Mouse (Mus musculus): ENCODE results near the gene Mfsd9. TPM values are rescaled to one million over a fixed set of nuclear protein-coding genes. Genes with fewer than 3 reads are reported as not detected.
A peak's percentile ranks its signal among the peaks of the same experiment; 100 is the strongest.

Mfsd9 gene
- polyA plus RNA-seq (2014; fragmentation: Nextera tagmentation; extraction: Ambion mirVana), result 5.4 and 6.5 TPM in 2 replicates

- 5% methylated on average over 38 of the region's 38 CpGs for WGBS
- DNase-seq (ENCODE audit: low spot score), result peak; percentile 90
Measured at GRCm38 (mm10) chr1:40790324-40791141, at the start of gene Mfsd9. Gene Mfsd9 (minus strand): TSS chr1:40790687.

GRCm38 (mm10) chr1:40835468-40835867 is 45.0 kb upstream of the Mfsd9 start:
- Histone ChIP-seq H3K4me2 (ENCODE audit: low read length) (no peak overlapping the region), H3K27me3 (replicated peaks; ENCODE audit: control insufficient read depth, insufficient read depth, low read length) (no peaks in the 10 kb centered on the region), H3K9ac (ENCODE audit: low read length) (no peak overlapping the region), H3K4me1 (ENCODE audit: control insufficient read depth, insufficient read depth, low read length) (no peaks in the 10 kb centered on the region), H3K9me3 (replicated peaks; ENCODE audit: control insufficient read depth, low read length) (no peaks in the 10 kb centered on the region), H3K36me3 (ENCODE audit: control insufficient read depth, insufficient read depth, low read length) (no peaks in the 10 kb centered on the region), H3K4me3 (ENCODE audit: low read depth, low read length) (no peak overlapping the region), H3K27ac (ENCODE audit: low read depth, low read length) (no peak overlapping the region)
- DNase-seq (ENCODE audit: low spot score), result no peak
- ATAC-seq, result no peak
- WGBS, result 76% methylated on average over 4 of the region's 4 CpGs

More at GRCm38 (mm10) chr1:40790324-40791141, at the start of gene Mfsd9:
- Histone ChIP-seq H3K27me3 (replicated peaks; ENCODE audit: control insufficient read depth, insufficient read depth, low read length) (no peaks in the 10 kb centered on the region), H3K4me1 (ENCODE audit: control insufficient read depth, insufficient read depth, low read length) (peaks cover 10% of the 10 kb centered on the region; the same call in 1 of the 2 replicates), H3K27ac (ENCODE audit: low read depth, low read length) (peak within 1 kb of the TSS; percentile 35; the same call in 1 of the 2 replicates), H3K4me3 (ENCODE audit: low read depth, low read length) (peak within 1 kb of the TSS; percentile 56), H3K36me3 (ENCODE audit: control insufficient read depth, insufficient read depth, low read length) (no peaks in the 10 kb centered on the region), H3K9me3 (replicated peaks; ENCODE audit: control insufficient read depth, low read length) (no peaks in the 10 kb centered on the region), H3K9ac (ENCODE audit: low read length) (peak within 1 kb of the TSS; percentile 56), H3K4me2 (ENCODE audit: low read length) (peak within 1 kb of the TSS; percentile 66)
- peak; percentile 94 for ATAC-seq

GRCm38 (mm10) chr1:40830712-40831507 is 40.4 kb upstream of the Mfsd9 start:
- Histone ChIP-seq H3K36me3 (ENCODE audit: control insufficient read depth, insufficient read depth, low read length) (no peaks in the 10 kb centered on the region), H3K4me1 (ENCODE audit: control insufficient read depth, insufficient read depth, low read length) (no peaks in the 10 kb centered on the region), H3K9me3 (replicated peaks; ENCODE audit: control insufficient read depth, low read length) (no peaks in the 10 kb centered on the region), H3K27ac (ENCODE audit: low read depth, low read length) (no peak overlapping the region), H3K27me3 (replicated peaks; ENCODE audit: control insufficient read depth, insufficient read depth, low read length) (no peaks in the 10 kb centered on the region), H3K9ac (ENCODE audit: low read length) (no peak overlapping the region), H3K4me3 (ENCODE audit: low read depth, low read length) (no peak overlapping the region), H3K4me2 (ENCODE audit: low read length) (no peak overlapping the region)
- ATAC-seq, result no peak
- 92% methylated on average over 4 of the region's 4 CpGs for WGBS
- DNase-seq (ENCODE audit: low spot score), result no peak

- Histone ChIP-seq H3K4me1 (ENCODE audit: control insufficient read depth, insufficient read depth, low read length) (no peaks in the 10 kb centered on the region), H3K36me3 (ENCODE audit: control insufficient read depth, insufficient read depth, low read length) (no peaks in the 10 kb centered on the region), H3K27me3 (replicated peaks; ENCODE audit: control insufficient read depth, insufficient read depth, low read length) (no peaks in the 10 kb centered on the region), H3K27ac (ENCODE audit: low read depth, low read length) (no peak overlapping the region), H3K9me3 (replicated peaks; ENCODE audit: control insufficient read depth, low read length) (no peaks in the 10 kb centered on the region), H3K9ac (ENCODE audit: low read length) (no peak overlapping the region), H3K4me3 (ENCODE audit: low read depth, low read length) (no peak overlapping the region), H3K4me2 (ENCODE audit: low read length) (no peak overlapping the region)
- no peak for DNase-seq (ENCODE audit: low spot score)
- 76% methylated on average over 10 of the region's 10 CpGs for WGBS
- ATAC-seq, result no peak
Measured at GRCm38 (mm10) chr1:40829213-40829914, 38.9 kb upstream of the Mfsd9 start.

GRCm38 (mm10) chr1:40825826-40826225 is 35.3 kb upstream of the Mfsd9 start:
- no peak overlapping the region for H3K9ac ChIP-seq (ENCODE audit: low read length)
- WGBS, result 77% methylated on average over 7 of the region's 7 CpGs
- no peaks in the 10 kb centered on the region for H3K4me1 ChIP-seq (ENCODE audit: control insufficient read depth, insufficient read depth, low read length)
- ATAC-seq (no peak), DNase-seq (ENCODE audit: low spot score) (no peak)
- H3K36me3 ChIP-seq (ENCODE audit: control insufficient read depth, insufficient read depth, low read length), result no peaks in the 10 kb centered on the region
- H3K27me3 ChIP-seq (replicated peaks; ENCODE audit: control insufficient read depth, insufficient read depth, low read length), result no peaks in the 10 kb centered on the region
- H3K4me3 ChIP-seq (ENCODE audit: low read depth, low read length), result no peak overlapping the region
- H3K9me3 ChIP-seq (replicated peaks; ENCODE audit: control insufficient read depth, low read length), result no peaks in the 10 kb centered on the region
- no peak overlapping the region for H3K27ac ChIP-seq (ENCODE audit: low read depth, low read length)
- no peak overlapping the region for H3K4me2 ChIP-seq (ENCODE audit: low read length)

GRCm38 (mm10) chr1:40824936-40825335 is 34.4 kb upstream of the Mfsd9 start:
- WGBS, result 69% methylated on average over 8 of the region's 8 CpGs
- H3K4me2 ChIP-seq (ENCODE audit: low read length), result no peak overlapping the region
- no peaks in the 10 kb centered on the region for H3K36me3 ChIP-seq (ENCODE audit: control insufficient read depth, insufficient read depth, low read length)
- no peaks in the 10 kb centered on the region for H3K9me3 ChIP-seq (replicated peaks; ENCODE audit: control insufficient read depth, low read length)
- no peaks in the 10 kb centered on the region for H3K27me3 ChIP-seq (replicated peaks; ENCODE audit: control insufficient read depth, insufficient read depth, low read length)
- no peak for DNase-seq (ENCODE audit: low spot score)
- H3K27ac ChIP-seq (ENCODE audit: low read depth, low read length), result no peak overlapping the region
- H3K4me3 ChIP-seq (ENCODE audit: low read depth, low read length), result no peak overlapping the region
- no peak overlapping the region for H3K9ac ChIP-seq (ENCODE audit: low read length)
- no peak for ATAC-seq
- no peaks in the 10 kb centered on the region for H3K4me1 ChIP-seq (ENCODE audit: control insufficient read depth, insufficient read depth, low read length)

- Histone ChIP-seq H3K4me3 (ENCODE audit: low read depth, low read length) (no peak overlapping the region), H3K36me3 (ENCODE audit: control insufficient read depth, insufficient read depth, low read length) (no peaks in the 10 kb centered on the region), H3K9ac (ENCODE audit: low read length) (no peak overlapping the region), H3K4me2 (ENCODE audit: low read length) (no peak overlapping the region), H3K27me3 (replicated peaks; ENCODE audit: control insufficient read depth, insufficient read depth, low read length) (no peaks in the 10 kb centered on the region), H3K4me1 (ENCODE audit: control insufficient read depth, insufficient read depth, low read length) (no peaks in the 10 kb centered on the region), H3K9me3 (replicated peaks; ENCODE audit: control insufficient read depth, low read length) (no peaks in the 10 kb centered on the region), H3K27ac (ENCODE audit: low read depth, low read length) (no peak overlapping the region)
- DNase-seq (ENCODE audit: low spot score), result no peak
- ATAC-seq, result no peak
- WGBS, result 81% methylated on average over 4 of the region's 4 CpGs
Measured at GRCm38 (mm10) chr1:40824517-40824916, 34.0 kb upstream of the Mfsd9 start.

GRCm38 (mm10) chr1:40815071-40815845 is 24.8 kb upstream of the Mfsd9 start:
- no peak overlapping the region for H3K9ac ChIP-seq (ENCODE audit: low read length)
- no peak overlapping the region for H3K4me3 ChIP-seq (ENCODE audit: low read depth, low read length)
- no peaks in the 10 kb centered on the region for H3K4me1 ChIP-seq (ENCODE audit: control insufficient read depth, insufficient read depth, low read length)
- no peaks in the 10 kb centered on the region for H3K9me3 ChIP-seq (replicated peaks; ENCODE audit: control insufficient read depth, low read length)
- no peaks in the 10 kb centered on the region for H3K27me3 ChIP-seq (replicated peaks; ENCODE audit: control insufficient read depth, insufficient read depth, low read length)
- no peaks in the 10 kb centered on the region for H3K36me3 ChIP-seq (ENCODE audit: control insufficient read depth, insufficient read depth, low read length)
- ATAC-seq, result no peak
- no peak overlapping the region for H3K27ac ChIP-seq (ENCODE audit: low read depth, low read length)
- 76% methylated on average over 16 of the region's 16 CpGs for WGBS
- DNase-seq (ENCODE audit: low spot score), result no peak
- H3K4me2 ChIP-seq (ENCODE audit: low read length), result no peak overlapping the region
